Mouse (Mus musculus): ENCODE results near the gene Tff2. TPM values are rescaled to one million over a fixed set of nuclear protein-coding genes. Genes with fewer than 3 reads are reported as not detected.

Tff2 gene
- polyA plus RNA-seq, 1 experiment from 2014 or later = not detected

DNA sequence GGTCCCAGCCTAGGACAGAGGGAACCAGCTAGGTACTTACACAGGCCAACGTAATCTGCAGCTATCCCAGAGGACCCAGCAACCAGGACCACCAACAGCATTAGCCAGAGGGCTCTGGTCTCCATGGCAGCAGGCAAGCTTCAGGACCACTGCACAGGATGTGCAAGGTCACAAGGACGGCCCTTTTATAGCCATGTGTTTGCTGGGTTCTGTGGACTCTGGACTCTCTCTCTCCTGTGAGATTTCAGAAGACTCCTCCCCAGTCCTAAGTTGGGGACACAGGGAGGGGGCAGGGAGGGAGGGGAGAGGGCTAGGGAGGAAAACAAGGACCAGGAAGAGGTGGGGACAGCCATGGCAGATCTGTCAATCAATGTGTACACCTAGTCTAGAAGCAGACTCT lies 14.6 kb downstream of the Tff2 start, which contains the start of gene Tff3:
TSS of gene Tff3 (minus strand) at position 195 of the 400 bp plus-strand sequence.
- peak; percentile 45 for DNase-seq (ENCODE audit: low spot score)
- Histone ChIP-seq H3K4me1 (peaks cover 26% of the 10 kb centered on the region), H3K9me3 (replicated peaks) (no peaks in the 10 kb centered on the region), H3K4me3 (no peak within 1 kb of the TSS), H3K36me3 (no peaks in the 10 kb centered on the region), H3K27me3 (ENCODE audit: low read depth, poor library complexity, severe bottlenecking) (no peaks in the 10 kb centered on the region), H3K27ac (no peak within 1 kb of the TSS)
- WGBS = 19% methylated on average over 2 of the region's 2 CpGs

- Histone ChIP-seq H3K4me3 (no peak overlapping the region), H3K9me3 (replicated peaks) (no peaks in the 10 kb centered on the region), H3K27me3 (ENCODE audit: low read depth, poor library complexity, severe bottlenecking) (no peaks in the 10 kb centered on the region), H3K4me1 (peaks cover 26% of the 10 kb centered on the region), H3K36me3 (no peaks in the 10 kb centered on the region), H3K27ac (no peak overlapping the region)
- no peak for DNase-seq (ENCODE audit: low spot score)
- 89% methylated on average over 9 of the region's 9 CpGs for WGBS
Observed at GRCm38 (mm10) chr17:31128708-31129318, 15.3 kb downstream of the Tff2 start.

DNA sequence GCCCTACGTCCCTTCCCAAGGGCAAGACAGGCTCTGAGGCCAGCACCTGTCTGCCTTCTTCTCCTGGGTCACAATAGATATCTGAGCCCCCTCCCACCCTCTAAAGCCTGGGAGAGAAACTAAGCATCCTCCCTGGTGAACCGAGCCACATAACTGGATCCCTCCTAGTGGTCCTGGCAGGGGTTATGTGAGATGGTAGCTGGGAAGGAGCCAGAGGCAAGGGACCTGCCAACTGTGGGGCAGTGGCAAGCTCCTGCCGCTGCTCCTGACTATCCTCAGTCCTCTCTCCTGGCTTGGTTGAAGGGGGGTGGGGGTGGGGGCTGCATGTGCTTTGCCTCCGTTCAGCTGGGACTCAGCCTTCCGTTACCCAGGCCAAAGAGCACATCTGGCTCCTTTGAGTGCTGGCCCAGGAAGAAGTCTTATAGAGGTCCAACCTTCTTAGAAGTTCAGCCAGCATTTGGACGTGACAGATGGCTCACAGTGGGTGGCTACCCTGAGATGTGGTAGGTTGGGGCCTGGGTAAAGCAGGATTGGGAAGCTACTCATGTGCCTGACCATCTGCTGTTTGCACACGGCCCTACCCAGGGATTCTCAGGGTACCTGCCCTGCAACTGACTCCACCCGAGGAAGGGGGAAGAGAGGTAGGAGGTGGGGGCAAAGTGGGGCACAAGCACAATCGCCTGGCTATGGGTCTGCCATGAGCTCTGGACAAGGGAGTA lies 18.4 kb downstream of the Tff2 start:
- WGBS = 39% methylated on average over 9 of the region's 9 CpGs
- Histone ChIP-seq H3K9me3 (replicated peaks) (no peaks in the 10 kb centered on the region), H3K36me3 (no peaks in the 10 kb centered on the region), H3K27ac (peak overlapping the region; percentile 2; the same call in 1 of the 2 replicates), H3K4me3 (no peak overlapping the region), H3K4me1 (peaks cover 30% of the 10 kb centered on the region), H3K27me3 (ENCODE audit: low read depth, poor library complexity, severe bottlenecking) (no peaks in the 10 kb centered on the region)
- no peak for DNase-seq (ENCODE audit: low spot score)

DNA sequence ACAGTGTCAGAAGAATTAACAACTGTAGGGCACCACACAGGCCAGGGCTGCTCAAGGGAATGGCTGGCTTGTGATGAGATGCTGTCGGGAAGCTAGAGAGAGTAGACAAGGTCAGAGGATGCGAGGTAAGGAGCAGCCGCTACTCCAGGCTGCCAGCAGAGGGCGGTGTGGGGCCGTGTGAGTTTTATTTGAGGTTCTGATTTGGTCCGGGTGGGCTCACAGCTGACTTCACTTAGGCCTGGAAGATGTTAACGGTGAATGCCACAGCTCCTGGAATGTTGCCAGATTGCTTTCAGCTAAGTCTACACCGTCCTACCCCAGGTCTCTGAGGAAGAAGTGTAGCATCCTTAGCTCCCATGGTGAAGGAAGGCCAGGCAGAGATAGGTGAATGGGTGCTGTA lies 22.1 kb downstream of the Tff2 start:
- no peaks in the 10 kb centered on the region for H3K36me3 ChIP-seq
- H3K4me1 ChIP-seq = peaks cover 26% of the 10 kb centered on the region
- WGBS = 9% methylated on average over 8 of the region's 8 CpGs
- peak; percentile 89 for DNase-seq (ENCODE audit: low spot score)
- H3K4me3 ChIP-seq = no peak overlapping the region
- no peak overlapping the region for H3K27ac ChIP-seq
- H3K9me3 ChIP-seq (replicated peaks) = no peaks in the 10 kb centered on the region
- no peaks in the 10 kb centered on the region for H3K27me3 ChIP-seq (ENCODE audit: low read depth, poor library complexity, severe bottlenecking)

- H3K4me3 ChIP-seq = no peak overlapping the region
- no peaks in the 10 kb centered on the region for H3K36me3 ChIP-seq
- WGBS = 7% methylated on average over 7 of the region's 7 CpGs
- H3K27me3 ChIP-seq (ENCODE audit: low read depth, poor library complexity, severe bottlenecking) = no peaks in the 10 kb centered on the region
- peak overlapping the region; percentile 25; the same call in 1 of the 2 replicates for H3K27ac ChIP-seq
- no peaks in the 10 kb centered on the region for H3K9me3 ChIP-seq (replicated peaks)
- peak; percentile 88 for DNase-seq (ENCODE audit: low spot score)
- H3K4me1 ChIP-seq = peaks cover 12% of the 10 kb centered on the region
Observed at GRCm38 (mm10) chr17:31119429-31119828, 24.7 kb downstream of the Tff2 start.

GRCm38 (mm10) chr17:31117946-31118345 lies 26.1 kb downstream of the Tff2 start:
- WGBS = 91% methylated on average over 5 of the region's 5 CpGs
- Histone ChIP-seq H3K9me3 (replicated peaks) (no peaks in the 10 kb centered on the region), H3K27ac (0 out of 2 replicates have a peak overlapping the region, but pooled peaks have one; percentile 3), H3K36me3 (no peaks in the 10 kb centered on the region), H3K4me1 (peaks cover 16% of the 10 kb centered on the region), H3K4me3 (no peak overlapping the region), H3K27me3 (ENCODE audit: low read depth, poor library complexity, severe bottlenecking) (no peaks in the 10 kb centered on the region)
- no peak for DNase-seq (ENCODE audit: low spot score)

DNA sequence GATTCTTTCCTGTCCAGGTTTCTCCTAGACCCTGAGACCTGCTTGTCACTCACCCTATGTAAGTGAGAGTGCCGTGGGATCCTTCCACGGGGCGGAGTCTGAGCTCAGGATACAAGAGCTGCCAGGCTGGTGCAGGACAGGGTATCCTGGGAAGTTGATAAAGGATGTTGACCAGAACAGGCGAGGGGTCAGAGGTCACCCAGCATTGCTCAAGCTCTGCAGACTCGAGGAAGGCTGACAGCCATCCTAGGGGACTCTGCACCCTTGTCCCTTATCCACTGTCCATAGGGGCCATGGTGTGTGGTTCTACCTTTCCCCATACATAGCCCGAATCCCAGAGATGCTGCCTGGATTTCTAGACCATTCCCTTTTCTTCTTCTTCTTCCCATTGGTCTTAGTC lies 28.0 kb downstream of the Tff2 start:
- no peaks in the 10 kb centered on the region for H3K9me3 ChIP-seq (replicated peaks)
- no peak overlapping the region for H3K4me3 ChIP-seq
- no peaks in the 10 kb centered on the region for H3K27me3 ChIP-seq (ENCODE audit: low read depth, poor library complexity, severe bottlenecking)
- H3K27ac ChIP-seq = no peak overlapping the region
- 61% methylated on average over 6 of the region's 6 CpGs for WGBS
- H3K4me1 ChIP-seq = peaks cover 12% of the 10 kb centered on the region
- no peaks in the 10 kb centered on the region for H3K36me3 ChIP-seq
- DNase-seq (ENCODE audit: low spot score) = no peak

DNA sequence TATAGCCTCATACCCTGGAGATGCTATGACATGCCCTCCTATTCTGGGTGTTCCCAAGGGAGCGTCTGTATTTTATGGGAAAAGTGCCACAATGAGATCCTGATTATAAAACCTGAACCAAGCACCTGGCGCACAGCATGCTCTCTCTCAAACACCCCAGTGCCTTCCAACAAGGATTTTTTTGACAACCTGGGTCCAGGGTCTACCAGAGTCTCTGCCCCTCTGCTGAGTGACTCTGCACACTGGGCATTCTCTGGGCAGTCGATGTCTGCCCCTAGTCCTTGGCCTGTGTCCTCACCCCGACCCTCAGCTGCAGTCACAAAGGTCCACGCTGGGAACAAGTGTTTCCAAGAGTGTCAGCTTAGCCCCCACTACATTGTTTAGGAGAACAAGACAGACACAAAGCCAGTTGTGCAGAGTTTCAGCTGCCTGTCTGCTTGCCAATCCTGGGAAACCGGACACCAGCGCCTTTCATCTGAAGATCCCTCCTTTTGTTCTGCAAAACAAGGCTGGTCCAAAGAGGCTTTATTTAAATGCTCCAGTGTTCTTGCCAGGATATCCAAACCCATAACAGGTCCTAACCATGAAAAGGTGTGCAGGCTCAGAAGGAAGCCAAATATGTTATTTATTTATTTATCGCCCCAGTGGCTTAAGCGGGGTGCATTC lies 30.8 kb downstream of the Tff2 start:
- H3K9me3 ChIP-seq (replicated peaks) = no peaks in the 10 kb centered on the region
- peaks cover 5% of the 10 kb centered on the region; the same call in 1 of the 2 replicates for H3K4me1 ChIP-seq
- H3K27me3 ChIP-seq (ENCODE audit: low read depth, poor library complexity, severe bottlenecking) = no peaks in the 10 kb centered on the region
- H3K4me3 ChIP-seq = no peak overlapping the region
- no peaks in the 10 kb centered on the region for H3K36me3 ChIP-seq
- H3K27ac ChIP-seq = peak overlapping the region; percentile 33; the same call in 1 of the 2 replicates
- DNase-seq (ENCODE audit: low spot score) = no peak
- WGBS = 74% methylated on average over 9 of the region's 9 CpGs

DNA sequence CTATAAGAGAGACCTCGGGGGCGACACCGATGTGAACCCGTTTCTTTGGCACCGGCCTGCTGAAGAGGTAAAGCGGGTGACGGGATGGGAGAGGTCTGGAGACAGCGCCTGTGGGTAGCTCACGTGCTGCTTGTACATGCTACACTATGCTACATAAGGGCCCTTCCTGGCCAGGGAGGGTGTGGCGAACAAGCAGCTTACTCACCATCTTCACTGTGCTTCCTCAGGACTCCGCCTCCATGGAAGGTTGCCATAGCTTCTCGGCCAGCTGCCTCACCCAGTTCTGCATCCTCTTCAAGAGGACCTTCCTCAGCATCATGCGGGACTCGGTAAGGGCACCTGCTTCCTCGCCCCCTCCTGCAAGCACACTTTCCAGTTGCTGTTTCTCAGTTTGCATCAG lies 35.7 kb downstream of the Tff2 start:
- Histone ChIP-seq H3K27me3 (ENCODE audit: low read depth, poor library complexity, severe bottlenecking) (no peaks in the 10 kb centered on the region), H3K4me1 (peaks cover 5% of the 10 kb centered on the region; the same call in 1 of the 2 replicates)
- 94% methylated on average over 15 of the region's 15 CpGs for WGBS

GRCm38 (mm10) chr17:31103823-31104222 lies 40.3 kb downstream of the Tff2 start:
- no peak for DNase-seq (ENCODE audit: low spot score)
- Histone ChIP-seq H3K4me1 (peaks cover 9% of the 10 kb centered on the region), H3K27ac (no peak overlapping the region), H3K36me3 (no peaks in the 10 kb centered on the region), H3K9me3 (replicated peaks) (no peaks in the 10 kb centered on the region), H3K27me3 (ENCODE audit: low read depth, poor library complexity, severe bottlenecking) (no peaks in the 10 kb centered on the region), H3K4me3 (no peak overlapping the region)
- 92% methylated on average over 8 of the region's 8 CpGs for WGBS

More for the DNA sequence above, 35.7 kb downstream of the Tff2 start:
- H3K9me3 ChIP-seq (replicated peaks) = no peaks in the 10 kb centered on the region
- H3K4me3 ChIP-seq = no peak overlapping the region
- no peaks in the 10 kb centered on the region for H3K36me3 ChIP-seq
- no peak overlapping the region for H3K27ac ChIP-seq
- DNase-seq (ENCODE audit: low spot score) = no peak

DNA sequence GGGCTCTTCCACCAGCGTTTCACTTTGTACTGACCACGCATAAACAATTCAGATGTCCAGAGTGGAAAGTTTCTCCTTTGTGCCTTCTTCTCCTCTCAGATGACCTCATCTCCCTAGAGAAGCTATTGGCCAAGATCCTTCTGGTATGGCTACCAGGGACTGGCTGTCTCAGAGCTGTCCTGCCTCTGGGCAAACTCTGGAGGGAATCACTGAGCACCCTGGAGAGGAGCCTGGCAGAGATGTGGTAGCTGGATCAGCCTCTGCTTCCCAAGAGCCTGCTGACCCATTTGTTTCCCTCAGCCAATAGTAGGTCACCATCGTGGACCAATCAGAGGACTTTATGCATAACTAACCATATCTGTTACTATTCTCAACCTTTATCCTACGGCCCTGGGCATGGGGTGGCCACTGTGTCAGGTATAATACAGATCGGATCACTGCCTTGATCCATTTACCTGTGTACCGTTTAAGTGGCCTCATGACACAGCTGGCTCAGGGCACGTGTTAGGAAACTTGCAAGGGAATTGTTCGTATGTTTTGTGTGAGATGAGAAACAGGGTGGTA lies 41.0 kb downstream of the Tff2 start:
- Histone ChIP-seq H3K27me3 (ENCODE audit: low read depth, poor library complexity, severe bottlenecking) (no peaks in the 10 kb centered on the region), H3K9me3 (replicated peaks) (no peaks in the 10 kb centered on the region), H3K36me3 (no peaks in the 10 kb centered on the region), H3K4me3 (no peak overlapping the region), H3K4me1 (peaks cover 9% of the 10 kb centered on the region), H3K27ac (no peak overlapping the region)
- no peak for DNase-seq (ENCODE audit: low spot score)
- 92% methylated on average over 8 of the region's 8 CpGs for WGBS

- DNase-seq (ENCODE audit: low spot score) = no peak
- Histone ChIP-seq H3K36me3 (no peaks in the 10 kb centered on the region), H3K4me1 (peaks cover 3% of the 10 kb centered on the region; the same call in 1 of the 2 replicates), H3K27ac (no peak overlapping the region), H3K4me3 (no peak overlapping the region), H3K9me3 (replicated peaks) (no peaks in the 10 kb centered on the region), H3K27me3 (ENCODE audit: low read depth, poor library complexity, severe bottlenecking) (no peaks in the 10 kb centered on the region)
- 79% methylated on average over 5 of the region's 5 CpGs for WGBS
Observed at GRCm38 (mm10) chr17:31098788-31099187, 45.3 kb downstream of the Tff2 start.

DNA sequence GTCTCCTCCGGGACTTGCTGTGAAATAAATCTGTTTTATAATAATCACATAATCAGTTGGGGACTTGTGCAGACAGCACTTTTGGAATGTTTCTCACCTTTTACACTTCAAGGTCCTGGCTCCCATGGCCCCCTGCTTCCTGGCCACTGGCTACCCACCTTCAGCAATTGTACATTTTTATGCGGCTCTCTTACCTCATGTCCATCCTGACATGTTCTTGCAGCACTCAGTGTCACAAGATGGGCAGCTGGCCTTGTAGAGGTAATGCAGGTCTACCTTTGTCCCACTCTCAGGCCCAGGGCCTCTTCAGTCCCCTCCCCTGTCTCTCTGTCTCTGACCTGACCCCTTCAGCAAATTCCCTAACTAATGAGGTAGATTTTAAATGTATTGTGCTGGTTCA lies 47.2 kb downstream of the Tff2 start:
- Histone ChIP-seq H3K9me3 (replicated peaks) (no peaks in the 10 kb centered on the region), H3K4me3 (no peak overlapping the region)

More for the DNA sequence above, 47.2 kb downstream of the Tff2 start:
- no peaks in the 10 kb centered on the region for H3K27me3 ChIP-seq (ENCODE audit: low read depth, poor library complexity, severe bottlenecking)
- no peak overlapping the region for H3K27ac ChIP-seq
- WGBS = 95% methylated on average over 2 of the region's 2 CpGs
- no peaks in the 10 kb centered on the region for H3K36me3 ChIP-seq
- no peak for DNase-seq (ENCODE audit: low spot score)
- peaks cover 3% of the 10 kb centered on the region; the same call in 1 of the 2 replicates for H3K4me1 ChIP-seq
